Mouse (Mus musculus) hematopoietic stem cell, adult 5-6 weeks (primary cell): ENCODE data around the gene Lcn2. TPM values are rescaled to one million over a fixed set of nuclear protein-coding genes. Genes with fewer than 3 reads are reported as not detected.

Experiments
- ATAC-seq, 2 experiments: fragments of 125-278 bp in 1 of 2; replicated peaks in 1 of 2; 2 replicates each; pipeline ENCODE4 v1.8.0; 2016 to 2017; ENCODE audit warnings: inconsistent platforms in 2 of 2, mild to moderate bottlenecking in 2 of 2, moderate number of reproducible peaks in 2 of 2, low read depth in 1 of 2, moderate TSS enrichment in 1 of 2; ENCODE audit not compliant: low FRiP score in 2 of 2, poor library complexity in 2 of 2, severe bottlenecking in 2 of 2, insufficient read depth in 1 of 2, low TSS enrichment in 1 of 2
- total RNA-seq: library from RNA; stranded (forward); fragments of 172-1452, 232-1000 nt; gene quantifications from 2 replicates; pipeline ENCODE4 v1.2.3, GENCODE M21; 2017

Lcn2 gene
- total RNA-seq, 1 experiment from 2014 or later, result 91.4 TPM

DNA sequence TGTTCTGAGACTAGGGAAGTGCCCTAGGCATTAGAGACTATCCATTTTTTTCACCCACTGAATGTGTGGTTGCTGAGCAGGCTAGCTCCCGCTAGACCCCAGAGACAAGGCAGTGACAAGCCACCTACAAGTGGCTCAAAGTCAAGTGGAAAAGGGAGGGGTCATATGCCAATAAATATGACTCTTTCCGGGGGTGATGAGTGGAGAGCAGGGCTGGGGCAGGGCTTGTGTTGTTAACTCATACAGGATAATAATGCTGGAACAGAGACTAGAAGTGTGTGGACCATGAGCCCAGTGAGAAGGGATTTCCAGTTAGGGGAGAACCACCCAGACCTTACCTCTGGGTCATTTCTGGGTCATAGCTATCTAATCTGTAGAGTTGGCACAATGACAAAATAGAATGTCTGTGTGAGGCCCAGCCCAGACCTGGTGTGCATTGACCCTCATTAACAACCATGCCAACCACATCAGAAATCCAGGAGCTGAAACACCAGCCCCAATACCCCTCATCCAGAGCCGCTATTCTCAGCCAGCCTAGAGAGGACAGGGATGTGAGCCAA is 33.6 kb downstream of the Lcn2 start:
- no peak for ATAC-seq

DNA sequence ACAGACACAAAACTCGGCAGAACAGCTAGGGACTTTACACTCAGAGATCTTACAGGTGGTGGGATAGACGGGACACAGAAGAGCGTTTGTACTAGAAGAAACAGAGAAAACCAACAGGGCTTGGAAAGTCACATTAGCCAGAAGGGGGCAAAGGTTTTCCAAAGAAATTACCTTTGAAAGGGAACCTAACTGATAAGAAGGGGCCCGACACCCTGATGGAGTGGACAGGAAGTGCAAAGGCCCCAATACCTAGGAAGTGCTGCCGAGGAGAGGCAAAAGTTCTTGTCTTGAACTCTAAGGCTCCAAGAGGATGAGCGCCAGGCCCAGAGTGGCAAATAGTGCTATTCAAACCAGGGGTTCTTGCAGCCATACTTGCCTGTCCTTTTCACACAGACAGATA is 34.2 kb downstream of the Lcn2 start:
- no peak for ATAC-seq

DNA sequence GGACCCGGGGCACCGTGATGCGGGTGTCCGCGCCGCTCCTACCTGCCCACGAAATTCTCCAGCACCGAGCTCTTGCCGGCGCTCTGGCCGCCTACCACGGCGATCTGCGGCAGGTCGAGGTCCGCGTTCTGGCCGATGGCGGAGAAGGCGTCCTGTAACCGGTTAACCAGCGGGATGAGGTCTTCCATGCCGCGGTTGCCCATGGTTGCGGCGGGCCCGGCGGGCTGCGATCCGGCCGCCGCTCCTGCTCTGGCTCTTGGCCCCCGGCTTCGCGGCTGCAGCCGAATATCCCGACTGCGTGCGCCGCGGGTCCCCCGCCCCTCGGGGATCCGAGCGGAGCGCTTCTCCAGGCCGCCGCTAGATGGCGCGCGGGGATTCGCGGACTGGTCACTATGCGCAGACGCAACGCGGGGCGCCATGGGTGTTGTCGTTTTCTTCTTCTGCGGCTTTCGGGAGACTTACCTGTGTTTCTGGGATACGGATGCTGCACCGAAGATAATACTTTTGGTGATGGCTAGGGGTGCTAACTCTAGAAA is 35.0 kb downstream of the Lcn2 start, which contains the start of gene Dnm1:
Gene Dnm1, minus strand, starts transcription at position 332 of the 536 bp plus-strand sequence.
- ATAC-seq, result peak; percentile 68 to 84

DNA sequence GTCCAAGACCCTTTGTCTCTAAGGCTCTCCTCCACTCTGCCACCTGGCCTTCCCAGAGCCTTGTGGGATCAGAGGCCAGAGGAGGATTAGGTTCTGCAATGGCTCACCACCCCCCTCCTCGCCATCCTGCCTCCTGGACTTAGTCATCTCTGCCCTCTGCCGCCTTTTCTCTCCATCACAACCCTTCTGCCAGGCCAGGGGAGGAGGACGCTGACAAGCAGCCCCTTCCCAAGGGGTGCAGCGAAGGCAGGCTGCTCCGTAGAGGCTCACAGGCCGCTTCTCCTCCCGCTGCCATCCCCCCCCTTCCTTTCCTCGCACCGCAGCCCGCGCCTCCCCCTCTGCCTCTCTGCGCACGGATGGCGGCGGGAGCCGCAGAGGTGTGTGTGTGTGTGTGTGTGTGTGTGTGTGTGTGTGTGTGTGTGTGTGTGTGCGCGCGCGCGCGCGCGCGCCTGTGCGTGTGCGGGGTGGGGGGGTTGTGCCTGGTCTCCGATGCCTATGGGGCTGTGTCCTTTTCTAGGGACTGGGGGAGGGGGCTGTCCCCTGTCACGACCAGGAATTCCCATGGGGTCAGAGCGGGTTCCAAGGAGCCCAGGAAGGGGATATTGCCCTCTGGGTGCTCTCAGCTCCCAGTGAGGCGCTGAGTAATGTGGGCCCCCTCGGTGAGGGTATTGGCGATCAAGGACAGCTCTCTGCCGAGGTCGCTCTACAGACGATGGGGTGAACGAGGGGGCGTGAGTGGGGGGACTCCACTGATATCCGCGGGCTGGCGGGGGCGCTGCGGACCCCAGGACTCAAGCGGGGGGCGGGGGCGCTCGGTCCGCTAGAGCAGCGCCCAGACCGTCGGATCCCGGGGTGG is 35.7 kb downstream of the Lcn2 start, which contains the start of gene Ciz1:
Gene Ciz1, plus strand, starts transcription at position 177 of the 856 bp plus-strand sequence.
- ATAC-seq, result 0 out of 4 replicates have a peak, but pooled peaks of 1 of the 2 experiments have one; percentile 31

DNA sequence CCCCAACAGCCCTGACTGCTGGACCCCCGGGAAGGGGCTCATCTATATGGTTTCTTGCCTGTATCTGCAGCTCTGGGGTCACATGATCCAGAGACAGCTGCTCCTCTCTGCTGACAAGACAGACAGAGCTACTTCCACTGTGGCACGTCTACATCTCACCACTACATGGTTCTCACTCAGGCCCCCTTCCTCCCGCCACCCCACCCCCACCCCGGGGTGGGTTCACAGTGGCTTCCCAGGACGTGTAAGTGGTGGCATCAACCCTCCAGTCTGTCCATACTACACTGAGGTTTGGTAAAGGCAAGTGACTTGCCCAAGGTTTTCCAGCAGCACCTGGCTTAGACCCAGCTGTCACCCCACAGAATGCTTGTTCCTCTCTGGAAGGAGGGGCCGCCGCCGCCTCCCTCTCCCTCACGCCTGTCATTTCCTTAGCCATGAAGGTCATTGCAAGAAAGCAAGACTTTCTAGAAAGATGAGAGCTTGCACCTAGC is 36.5 kb downstream of the Lcn2 start:
- no peak for ATAC-seq

DNA sequence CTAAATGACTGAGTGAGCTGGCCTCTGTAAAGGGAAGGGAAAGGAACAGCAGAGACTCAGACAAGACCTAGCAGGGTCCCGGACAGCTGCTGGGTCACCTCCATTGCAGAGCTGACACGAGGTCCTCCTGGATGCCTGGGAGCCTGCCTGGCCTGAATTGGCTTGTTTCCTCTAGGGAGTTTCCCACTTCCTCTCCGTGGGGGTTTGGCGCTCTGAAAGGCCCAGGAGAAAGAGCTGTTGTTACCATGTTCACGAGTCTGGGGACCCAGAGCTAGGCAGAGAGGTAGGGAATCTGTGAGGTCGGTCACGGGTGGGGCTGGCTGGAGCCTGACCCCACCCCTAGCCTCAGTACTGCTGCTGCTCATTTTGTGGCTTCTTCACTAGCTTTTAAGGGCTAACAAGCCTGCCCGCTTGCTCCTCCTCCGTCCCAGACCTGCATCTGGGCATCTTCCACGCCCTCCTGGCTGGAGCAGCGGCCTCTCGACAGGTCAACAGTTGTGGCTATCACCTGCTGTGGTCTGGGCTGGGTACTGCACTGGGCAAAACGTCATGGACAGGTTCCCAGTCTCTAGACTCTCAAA is 37.5 kb downstream of the Lcn2 start:
- ATAC-seq, result no peak

DNA sequence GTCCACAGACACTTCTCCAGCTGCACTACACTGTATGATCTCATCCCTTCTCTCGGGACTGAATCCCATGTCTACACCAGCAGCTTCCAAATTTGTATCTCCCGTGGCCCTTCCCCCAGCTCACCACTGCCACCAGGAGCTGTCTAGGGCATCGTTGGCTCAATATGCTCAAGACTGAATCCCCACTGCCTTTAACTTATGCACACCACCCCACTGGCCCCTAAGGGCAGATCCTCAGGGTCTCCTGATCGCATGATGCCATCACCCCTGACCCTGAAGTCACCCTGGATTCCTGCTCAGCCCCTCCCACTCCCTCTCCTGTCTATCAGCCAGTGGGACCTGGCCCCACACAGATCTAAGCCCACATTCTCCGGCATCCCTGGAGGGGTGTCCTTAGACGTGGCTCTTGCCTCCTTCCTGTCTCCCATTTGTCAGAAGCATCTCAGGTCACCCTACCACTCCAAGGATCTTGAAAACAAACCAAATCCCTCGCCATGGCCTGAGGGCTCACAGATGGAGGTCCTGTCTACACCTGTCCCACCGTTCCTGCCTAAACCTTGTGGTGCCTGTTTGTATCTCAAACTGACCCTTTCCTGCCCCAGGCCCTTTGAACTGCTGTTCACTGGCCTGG is 38.3 kb downstream of the Lcn2 start:
- ATAC-seq, result no peak

DNA sequence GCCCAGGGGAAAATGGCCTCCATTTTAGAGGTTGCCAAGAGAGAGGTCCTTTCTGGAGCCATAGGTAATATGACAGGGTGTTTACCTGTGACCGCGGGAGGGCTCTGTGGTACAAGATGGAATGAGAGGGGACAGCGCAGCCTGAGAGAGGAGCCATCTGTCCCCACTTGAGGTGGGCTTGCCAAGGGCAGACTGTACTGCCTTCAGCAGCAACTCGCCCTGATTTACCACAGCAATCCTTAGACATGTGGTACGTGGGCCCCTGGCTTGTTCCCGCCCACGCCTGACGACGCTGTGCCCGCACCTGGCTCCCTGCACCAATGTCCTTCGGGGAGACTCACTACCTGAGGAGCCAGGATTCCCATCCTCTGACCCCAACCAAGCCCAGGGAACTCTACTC is 39.7 kb downstream of the Lcn2 start:
- ATAC-seq, result no peak

DNA sequence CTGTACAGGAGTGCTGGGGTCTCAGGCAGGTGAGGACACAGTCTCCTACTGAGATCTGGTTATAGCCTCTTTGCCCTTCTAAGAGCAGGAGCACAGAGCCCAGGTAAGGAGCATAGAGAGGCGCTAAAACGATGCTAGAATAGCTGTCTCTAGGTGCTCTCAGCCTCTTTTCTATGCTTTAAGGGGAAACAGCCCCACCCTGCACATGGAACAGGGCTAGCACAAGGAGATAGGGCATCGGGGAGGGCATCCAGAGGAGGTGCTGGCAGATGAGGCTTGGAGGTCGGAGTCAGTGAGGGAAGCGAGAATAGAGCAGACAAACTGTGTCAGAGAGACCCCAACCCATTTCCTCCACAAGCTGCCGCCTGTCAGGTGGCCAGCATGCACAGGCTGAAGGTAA is 41.0 kb downstream of the Lcn2 start:
- no peak for ATAC-seq

DNA sequence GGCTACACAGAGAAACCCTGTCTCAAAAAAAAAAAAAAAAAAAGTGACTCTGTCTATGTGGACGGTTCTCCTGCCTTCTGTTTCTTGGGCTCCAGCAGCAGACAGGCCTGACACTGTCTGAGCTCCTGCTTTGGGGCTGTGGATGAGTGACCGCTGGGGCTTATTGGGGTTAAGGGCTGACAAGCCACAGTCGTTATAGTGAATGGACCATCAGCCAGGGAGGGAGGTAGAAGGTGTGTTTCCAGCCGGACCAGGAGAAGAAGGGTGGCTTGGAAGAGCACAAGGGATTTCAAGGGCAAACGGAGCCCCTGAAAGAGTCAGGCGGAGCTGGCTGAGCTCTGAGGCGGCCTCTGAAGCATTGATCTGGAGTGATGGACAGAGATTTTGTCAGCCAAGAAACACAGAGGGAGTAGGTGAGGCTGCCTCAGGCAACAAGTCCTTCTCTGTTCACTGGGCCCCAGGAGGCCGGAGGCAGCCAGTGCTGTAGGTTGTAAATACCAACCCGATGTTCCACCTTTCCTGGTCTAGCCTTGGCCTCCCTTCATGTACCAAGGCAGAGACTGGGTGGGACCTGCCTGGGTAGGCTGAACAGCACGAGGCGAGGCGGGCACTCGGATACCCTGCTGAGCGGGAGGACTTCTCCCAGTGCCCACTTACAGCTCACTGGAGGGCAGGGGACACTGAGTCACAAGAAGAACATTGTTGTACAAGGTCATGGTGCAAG is 43.3 kb downstream of the Lcn2 start:
- no peak for ATAC-seq

DNA sequence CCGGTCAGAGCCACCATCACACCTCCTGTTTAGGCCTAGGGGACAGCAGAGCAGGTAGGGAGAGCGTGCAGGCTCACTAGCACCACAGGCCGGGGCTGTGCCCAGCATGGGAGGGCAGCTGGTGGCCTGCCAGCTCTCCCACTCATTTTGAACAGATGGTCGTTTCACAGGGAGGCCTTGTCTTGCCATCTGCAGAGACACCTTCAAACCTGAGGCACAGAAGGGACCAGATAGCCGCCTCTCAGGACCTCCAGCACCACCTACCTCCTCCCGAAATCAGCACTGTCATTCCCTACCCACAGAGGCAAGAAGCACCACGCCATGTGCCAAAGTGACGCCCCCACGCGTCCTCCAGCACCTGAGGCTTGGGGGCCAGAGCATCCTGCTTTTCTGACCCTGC is 44.0 kb downstream of the Lcn2 start:
- ATAC-seq, result no peak

DNA sequence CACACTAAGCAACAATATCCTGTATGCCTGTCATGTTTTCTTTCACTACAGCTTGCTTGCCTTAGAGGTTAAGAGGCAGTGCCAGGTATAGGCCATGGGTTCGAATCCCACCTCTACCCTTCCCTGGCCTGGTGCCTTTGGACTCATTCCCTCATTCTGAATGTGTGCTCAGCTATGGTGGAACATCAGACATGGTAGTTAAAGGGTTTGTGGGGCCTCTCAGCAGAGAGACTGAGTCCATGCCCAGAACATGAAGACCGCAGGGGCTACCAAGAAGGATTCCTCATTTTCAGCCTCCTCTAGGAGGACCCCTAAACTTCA is 44.7 kb downstream of the Lcn2 start:
- ATAC-seq, result no peak

DNA sequence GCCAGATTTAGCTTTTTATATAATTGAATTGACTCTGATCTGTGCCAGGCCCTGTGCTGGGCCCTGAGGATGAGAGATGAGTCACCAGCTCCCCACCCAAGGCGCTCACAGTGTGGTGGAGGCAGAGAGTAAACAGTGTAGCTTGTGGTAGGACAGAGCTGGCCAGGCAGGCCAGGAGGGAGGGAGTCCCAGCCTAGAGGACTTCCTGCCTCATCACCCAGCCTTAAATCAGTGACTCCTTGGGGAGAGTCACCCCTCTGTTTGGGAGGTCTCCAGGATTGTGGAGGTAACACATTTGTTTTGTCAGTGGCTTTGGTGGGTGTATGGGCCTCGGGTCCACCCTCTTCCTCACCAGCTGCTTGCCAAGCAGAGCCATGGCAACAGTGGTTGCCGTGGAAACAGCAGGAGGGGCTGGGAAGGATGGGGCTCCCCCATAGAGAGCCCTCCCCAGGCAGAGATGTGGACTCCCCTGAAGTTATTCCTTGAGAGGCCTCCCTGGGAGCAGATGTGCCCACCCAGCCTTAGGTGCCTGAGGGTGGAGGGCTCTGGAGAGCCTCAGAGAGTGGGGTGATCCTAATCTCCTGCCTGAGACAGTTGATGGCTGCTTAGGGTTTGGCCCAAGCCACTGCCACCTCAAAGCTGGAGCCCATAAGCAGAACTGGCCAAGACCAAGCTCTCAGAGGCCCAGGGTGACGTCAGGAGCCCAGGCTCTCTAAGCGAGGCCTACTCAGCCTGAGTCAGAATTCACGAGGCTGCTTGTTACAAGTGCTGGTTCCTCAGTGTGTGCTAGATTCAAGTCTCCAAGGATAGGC is 45.3 kb downstream of the Lcn2 start:
- ATAC-seq, result no peak

DNA sequence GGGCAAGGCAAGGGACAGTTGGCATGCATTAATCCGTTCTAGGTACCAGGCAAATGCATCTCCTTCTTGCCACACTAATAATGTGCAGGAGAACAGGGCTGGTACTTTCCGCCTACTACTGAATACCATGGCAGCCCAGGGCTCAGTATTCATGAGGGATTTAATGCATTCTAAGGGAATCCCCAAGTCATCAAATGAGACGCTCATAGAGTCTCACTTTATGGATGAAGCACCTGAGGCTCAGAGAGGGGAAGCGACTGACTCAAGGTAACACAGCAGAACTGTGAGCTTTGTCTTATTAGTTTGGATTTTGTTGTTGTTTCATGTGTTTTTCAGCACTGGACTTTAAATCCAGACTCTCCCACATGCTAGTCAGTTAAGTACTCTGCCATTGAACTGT is 46.0 kb downstream of the Lcn2 start:
- ATAC-seq, result no peak

DNA sequence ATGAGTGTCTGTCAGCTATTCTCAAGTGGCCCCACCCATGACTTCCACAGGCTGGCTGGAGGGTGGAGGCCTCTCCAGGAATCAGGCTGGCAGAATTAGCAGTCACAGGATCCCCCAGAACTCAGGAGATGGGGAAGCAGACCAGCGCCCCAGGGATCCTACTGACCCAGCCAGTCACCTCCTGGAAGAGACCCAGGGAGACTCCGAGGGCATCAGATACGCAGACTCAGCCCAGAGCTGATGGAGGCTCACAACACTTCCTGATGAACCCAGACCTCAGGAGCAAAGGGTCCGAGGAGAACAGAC is 46.5 kb downstream of the Lcn2 start:
- no peak for ATAC-seq

DNA sequence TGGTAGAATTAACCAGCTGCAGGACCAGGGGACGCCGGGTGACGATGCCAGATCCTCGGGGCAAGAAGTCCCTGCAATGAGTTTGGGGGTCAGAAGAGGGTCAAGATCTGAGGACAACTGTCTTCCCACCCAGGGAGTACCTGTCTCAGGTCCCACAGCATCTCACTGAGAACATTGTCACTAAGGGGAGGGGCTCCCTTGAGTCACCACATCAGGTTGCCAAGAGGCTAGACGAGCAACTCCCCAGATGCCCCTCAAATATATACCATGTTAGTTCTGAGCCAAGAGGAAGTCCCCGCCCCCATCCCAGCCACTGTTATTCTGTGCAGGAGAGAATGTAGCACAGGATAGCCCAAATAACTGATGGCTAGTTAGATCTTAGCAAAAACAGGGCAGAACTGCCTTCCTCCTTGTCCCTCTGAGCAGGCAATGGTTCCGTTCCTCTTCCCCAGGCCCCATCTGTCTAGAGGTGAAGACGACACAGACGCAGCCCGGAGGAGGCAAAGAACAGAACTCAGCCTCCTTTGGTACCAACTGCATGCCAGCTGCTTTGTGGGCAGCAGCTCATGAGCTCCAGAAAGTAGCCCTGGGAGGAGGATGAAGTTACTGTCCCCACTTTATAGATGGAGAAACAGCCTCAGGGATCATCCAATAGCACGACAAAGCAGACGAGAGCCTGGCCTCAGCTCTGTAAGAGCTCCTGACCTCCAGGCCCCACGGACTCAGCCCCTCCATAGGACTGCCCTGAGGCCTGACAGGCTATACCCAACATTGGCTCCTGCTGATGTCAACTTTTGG is 47.0 kb downstream of the Lcn2 start:
- no peak for ATAC-seq
